Mouse (Mus musculus): ENCODE measurements at regions not wholly inside any gene's neighbourhood (a gene's known extent, or its start where the extent isn't known, plus 50 kb on each side); places are given as distances from the start of the nearest gene placed in this dataset.
A peak's percentile ranks its signal among the peaks of the same experiment; 100 is the strongest.

GRCm38 (mm10) chr10:17621703-17622385 lies 101.2 kb upstream of the Cited2 start:
- no peak for TF ChIP-seq CTCF (IDR thresholded peaks at IDR 0.05)

GRCm38 (mm10) chr10:17622802-17623201 lies 100.2 kb upstream of the Cited2 start:
- ATAC-seq (ENCODE audit: low FRiP score) (no peak), DNase-seq (ENCODE audit: low spot score) (no peak)
- H3K4me3 ChIP-seq (ENCODE audit: low read depth, low read length) = no peak overlapping the region
- H3K36me3 ChIP-seq (ENCODE audit: insufficient read depth, low read length) = no peaks in the 10 kb centered on the region
- no peak overlapping the region for H3K4me2 ChIP-seq (ENCODE audit: low read depth, low read length, poor library complexity, severe bottlenecking)
- no peaks in the 10 kb centered on the region for H3K27me3 ChIP-seq (ENCODE audit: insufficient read depth, low read length)
- no peak for TF ChIP-seq CTCF (IDR thresholded peaks at IDR 0.05)
- no peaks in the 10 kb centered on the region for H3K4me1 ChIP-seq (ENCODE audit: insufficient read depth, low read length)
- H3K27ac ChIP-seq (ENCODE audit: low read depth, low read length) = no peak overlapping the region
- 9% methylated on average over 1 of the region's 1 CpGs for WGBS
- no peak overlapping the region for H3K9ac ChIP-seq (replicated peaks; ENCODE audit: low read length, poor library complexity, severe bottlenecking)
- H3K9me3 ChIP-seq (ENCODE audit: low read length) = no peaks in the 10 kb centered on the region

More at GRCm38 (mm10) chr10:17621703-17622385, 101.2 kb upstream of the Cited2 start:
- DNase-seq (ENCODE audit: low spot score) (no peak), ATAC-seq (ENCODE audit: low FRiP score) (no peak)
- Histone ChIP-seq H3K9me3 (ENCODE audit: low read length) (no peaks in the 10 kb centered on the region), H3K4me3 (ENCODE audit: low read depth, low read length) (no peak overlapping the region), H3K36me3 (ENCODE audit: insufficient read depth, low read length) (no peaks in the 10 kb centered on the region), H3K9ac (replicated peaks; ENCODE audit: low read length, poor library complexity, severe bottlenecking) (no peak overlapping the region), H3K27me3 (ENCODE audit: insufficient read depth, low read length) (no peaks in the 10 kb centered on the region), H3K4me1 (ENCODE audit: insufficient read depth, low read length) (no peaks in the 10 kb centered on the region), H3K4me2 (ENCODE audit: low read depth, low read length, poor library complexity, severe bottlenecking) (no peak overlapping the region), H3K27ac (ENCODE audit: low read depth, low read length) (no peak overlapping the region)
- 61% methylated on average over 5 of the region's 5 CpGs for WGBS

DNA sequence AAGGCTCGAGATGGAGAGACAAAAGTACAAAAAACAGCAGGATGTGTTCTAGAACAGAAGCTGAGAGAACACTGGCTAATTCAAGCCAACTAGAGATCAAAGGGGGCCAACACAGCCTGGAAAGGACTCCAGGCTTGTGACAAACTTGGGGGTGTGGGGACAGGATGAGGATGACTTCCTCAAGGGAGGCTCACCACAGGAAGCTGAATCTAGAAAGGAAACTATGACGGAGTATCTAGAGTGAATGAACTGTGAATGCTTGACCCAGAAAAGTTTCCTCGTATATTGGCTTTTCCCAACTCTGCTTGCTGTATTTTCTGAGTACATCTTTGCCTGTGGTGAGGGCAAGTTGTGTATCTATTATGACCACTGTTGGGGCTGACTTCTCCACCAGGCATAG lies 93.3 kb upstream of the Cited2 start:
- Histone ChIP-seq H3K27me3 (ENCODE audit: insufficient read depth, low read length) (no peaks in the 10 kb centered on the region), H3K36me3 (ENCODE audit: insufficient read depth, low read length) (no peaks in the 10 kb centered on the region), H3K4me3 (ENCODE audit: low read depth, low read length) (no peak overlapping the region), H3K4me1 (ENCODE audit: insufficient read depth, low read length) (no peaks in the 10 kb centered on the region), H3K9ac (replicated peaks; ENCODE audit: low read length, poor library complexity, severe bottlenecking) (no peak overlapping the region), H3K27ac (ENCODE audit: low read depth, low read length) (no peak overlapping the region), H3K4me2 (ENCODE audit: low read depth, low read length, poor library complexity, severe bottlenecking) (no peak overlapping the region), H3K9me3 (ENCODE audit: low read length) (no peaks in the 10 kb centered on the region)
- DNase-seq (ENCODE audit: low spot score) (no peak), ATAC-seq (ENCODE audit: low FRiP score) (no peak)
- WGBS = 69% methylated on average over 3 of the region's 3 CpGs
- no peak for TF ChIP-seq CTCF (IDR thresholded peaks at IDR 0.05)

- Histone ChIP-seq H3K4me2 (ENCODE audit: low read depth, low read length, poor library complexity, severe bottlenecking) (no peak overlapping the region), H3K27ac (ENCODE audit: low read depth, low read length) (no peak overlapping the region), H3K9me3 (ENCODE audit: low read length) (no peaks in the 10 kb centered on the region), H3K9ac (replicated peaks; ENCODE audit: low read length, poor library complexity, severe bottlenecking) (no peak overlapping the region), H3K36me3 (ENCODE audit: insufficient read depth, low read length) (no peaks in the 10 kb centered on the region), H3K4me1 (ENCODE audit: insufficient read depth, low read length) (no peaks in the 10 kb centered on the region), H3K4me3 (ENCODE audit: low read depth, low read length) (no peak overlapping the region), H3K27me3 (ENCODE audit: insufficient read depth, low read length) (no peaks in the 10 kb centered on the region)
- ATAC-seq (ENCODE audit: low FRiP score) (0 out of 2 replicates have a peak, but pooled peaks have one; percentile 16), DNase-seq (ENCODE audit: low spot score) (no peak)
- no peak for TF ChIP-seq CTCF (IDR thresholded peaks at IDR 0.05)
- 33% methylated on average over 4 of the region's 4 CpGs for WGBS
Measured at GRCm38 (mm10) chr10:17630861-17631581, 92.0 kb upstream of the Cited2 start.

DNA sequence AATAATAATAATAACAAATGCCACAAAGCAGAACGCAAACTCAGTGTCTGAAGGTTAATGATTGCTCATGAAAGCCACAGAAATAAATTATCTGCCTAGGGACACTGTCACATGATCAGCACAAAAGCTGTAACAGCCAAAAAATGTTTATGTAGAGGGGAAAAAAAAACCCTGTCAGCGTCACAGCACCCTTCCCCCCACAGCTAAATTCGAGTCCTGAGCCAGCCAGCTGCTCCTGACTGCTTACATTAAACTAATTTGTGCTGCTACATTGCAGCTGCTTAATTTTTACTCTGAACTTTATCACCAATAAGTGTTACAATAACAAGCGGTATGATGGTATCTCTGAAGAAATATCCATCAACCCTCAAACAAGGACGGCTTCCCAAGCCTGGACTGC lies 91.2 kb upstream of the Cited2 start:
- H3K4me1 ChIP-seq (ENCODE audit: insufficient read depth, low read length) = no peaks in the 10 kb centered on the region
- no peaks in the 10 kb centered on the region for H3K9me3 ChIP-seq (ENCODE audit: low read length)
- no peak for ATAC-seq (ENCODE audit: low FRiP score)
- 20% methylated on average over 5 of the region's 5 CpGs for WGBS
- no peak overlapping the region for H3K4me2 ChIP-seq (ENCODE audit: low read depth, low read length, poor library complexity, severe bottlenecking)
- H3K9ac ChIP-seq (replicated peaks; ENCODE audit: low read length, poor library complexity, severe bottlenecking) = no peak overlapping the region
- no peak overlapping the region for H3K27ac ChIP-seq (ENCODE audit: low read depth, low read length)
- no peak for TF ChIP-seq CTCF (IDR thresholded peaks at IDR 0.05)
- H3K36me3 ChIP-seq (ENCODE audit: insufficient read depth, low read length) = no peaks in the 10 kb centered on the region
- H3K4me3 ChIP-seq (ENCODE audit: low read depth, low read length) = no peak overlapping the region
- DNase-seq (ENCODE audit: low spot score) = peak; percentile 50
- H3K27me3 ChIP-seq (ENCODE audit: insufficient read depth, low read length) = no peaks in the 10 kb centered on the region

DNA sequence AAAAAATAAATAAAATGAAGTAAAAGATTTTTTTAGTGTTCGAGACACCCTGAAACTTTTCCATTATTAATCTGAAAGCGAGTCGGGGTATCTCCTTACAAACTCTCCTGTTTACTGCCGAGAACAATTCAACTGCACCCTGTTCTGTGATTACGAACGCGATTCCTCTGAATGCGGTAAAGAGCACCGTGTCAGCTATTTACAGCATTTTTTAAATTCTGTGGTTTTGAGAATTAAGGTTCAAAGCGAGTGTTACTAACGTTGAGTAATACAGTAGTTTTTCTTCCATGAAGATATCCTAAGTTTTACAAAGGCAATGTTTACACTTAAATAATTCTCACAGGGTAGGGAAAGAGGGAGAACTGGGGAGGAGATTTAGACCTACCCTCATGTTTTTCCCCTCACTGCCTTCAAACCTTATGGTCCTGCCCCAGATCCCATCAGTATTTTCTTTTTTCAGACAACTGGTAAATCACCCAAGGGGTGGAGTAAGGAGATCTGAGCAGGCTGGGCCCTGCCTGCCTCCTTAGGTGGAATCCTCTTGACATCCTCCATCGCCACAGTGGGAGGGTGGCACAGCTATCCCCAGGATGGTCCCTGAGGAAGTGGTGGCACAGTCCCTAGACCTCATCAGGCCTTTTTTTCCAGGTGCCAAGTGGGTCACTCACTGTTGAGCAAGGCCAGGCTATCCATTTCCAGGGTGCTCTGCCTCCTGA lies 89.9 kb upstream of the Cited2 start:
- WGBS = 80% methylated on average over 12 of the region's 12 CpGs
- Histone ChIP-seq H3K36me3 (ENCODE audit: insufficient read depth, low read length) (no peaks in the 10 kb centered on the region), H3K27me3 (ENCODE audit: insufficient read depth, low read length) (no peaks in the 10 kb centered on the region), H3K4me1 (ENCODE audit: insufficient read depth, low read length) (no peaks in the 10 kb centered on the region), H3K9ac (replicated peaks; ENCODE audit: low read length, poor library complexity, severe bottlenecking) (no peak overlapping the region), H3K9me3 (ENCODE audit: low read length) (no peaks in the 10 kb centered on the region), H3K27ac (ENCODE audit: low read depth, low read length) (no peak overlapping the region), H3K4me2 (ENCODE audit: low read depth, low read length, poor library complexity, severe bottlenecking) (no peak overlapping the region), H3K4me3 (ENCODE audit: low read depth, low read length) (no peak overlapping the region)
- DNase-seq (ENCODE audit: low spot score) (no peak), ATAC-seq (ENCODE audit: low FRiP score) (no peak)
- TF ChIP-seq CTCF (IDR thresholded peaks at IDR 0.05) = no peak

Measured in midbrain, postnatal 0 days (tissue).